Mouse (Mus musculus) E14TG2a.4 (cell line): Measurements from ENCODE around the gene Zfp872.
"Not testable (repeated sequence)": the region's sequence is repeated elsewhere in the genome, so short reads cannot be mapped to it uniquely, and the experiment has no call there.

Experiments used
- H3K27me3 ChIP-seq: 2 replicates; pipeline ENCODE4 v1.6.1; 2014; ENCODE audit warnings: low read length, control low read depth; ENCODE audit not compliant: insufficient read depth
- H3K36me3 ChIP-seq: 2 replicates; pipeline ENCODE4 v1.6.1; 2014; ENCODE audit warnings: low read length, control low read depth; ENCODE audit not compliant: insufficient read depth
- H3K4me1 ChIP-seq: replicated peaks from 2 replicates; pipeline ENCODE4 v1.6.1; 2014; ENCODE audit warnings: low read depth, low read length, control low read depth
- H3K4me3 ChIP-seq: replicated peaks from 2 replicates; pipeline ENCODE4 v1.5.1; 2014; ENCODE audit warnings: mild to moderate bottlenecking, low read length
- H3K9me3 ChIP-seq: 2 replicates; pipeline ENCODE4 v1.6.1; 2014; ENCODE audit warnings: low read length, control low read depth
- CTCF ChIP-seq: conservative IDR thresholded peaks from 2 replicates; pipeline ENCODE4 v1.5.1; 2014; ENCODE audit warnings: low read length
- NANOG ChIP-seq: IDR thresholded peaks from 2 replicates; pipeline ENCODE4 v1.6.1; 2014; ENCODE audit warnings: borderline replicate concordance, low read length, mixed read lengths
- POU5F1 ChIP-seq: IDR thresholded peaks from 2 replicates; pipeline ENCODE4 v1.6.1; 2014; ENCODE audit warnings: low read length, borderline replicate concordance

Zfp872 gene

DNA sequence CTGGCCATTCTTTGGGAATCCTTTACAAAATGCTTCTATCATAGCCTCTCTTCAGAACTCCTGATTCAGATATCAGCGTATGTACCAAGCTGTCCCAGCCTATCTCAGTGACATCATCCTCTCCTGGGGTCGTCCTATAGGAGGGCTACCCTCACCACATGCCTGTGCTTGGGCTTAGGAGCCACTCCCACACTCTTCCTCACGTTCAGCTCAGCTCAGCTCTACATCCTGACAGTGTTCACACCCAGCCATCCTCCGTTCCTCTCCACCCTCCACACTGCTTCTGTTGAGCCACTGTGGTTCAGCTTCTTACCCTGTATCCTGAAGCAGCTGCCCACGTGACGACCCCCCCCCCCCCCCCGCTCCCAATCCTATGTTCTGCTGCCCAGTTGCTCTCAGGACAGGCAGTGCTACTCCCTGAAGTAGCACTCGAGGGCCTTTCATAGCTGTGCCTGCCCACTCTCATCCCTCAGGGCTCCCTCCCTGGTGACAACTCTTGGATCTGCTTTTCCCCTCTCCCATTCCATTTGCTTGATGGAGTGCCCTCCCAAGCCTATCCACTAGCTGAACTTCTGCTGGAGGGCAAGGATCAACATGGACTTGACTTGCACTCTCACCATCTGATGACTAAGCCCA lies 30.1 kb downstream of the Zfp872 start:
- TF ChIP-seq CTCF = no peak
- TF ChIP-seq NANOG = no peak
- TF ChIP-seq POU5F1 = no peak
- Histone ChIP-seq H3K4me1 (peaks cover 31% of the 10 kb centered on the region), H3K9me3 (peaks cover 5% of the 10 kb centered on the region; the same call in 1 of the 2 replicates), H3K4me3 (no peak overlapping the region), H3K36me3 (no peaks in the 10 kb centered on the region), H3K27me3 (peaks cover 19% of the 10 kb centered on the region)

DNA sequence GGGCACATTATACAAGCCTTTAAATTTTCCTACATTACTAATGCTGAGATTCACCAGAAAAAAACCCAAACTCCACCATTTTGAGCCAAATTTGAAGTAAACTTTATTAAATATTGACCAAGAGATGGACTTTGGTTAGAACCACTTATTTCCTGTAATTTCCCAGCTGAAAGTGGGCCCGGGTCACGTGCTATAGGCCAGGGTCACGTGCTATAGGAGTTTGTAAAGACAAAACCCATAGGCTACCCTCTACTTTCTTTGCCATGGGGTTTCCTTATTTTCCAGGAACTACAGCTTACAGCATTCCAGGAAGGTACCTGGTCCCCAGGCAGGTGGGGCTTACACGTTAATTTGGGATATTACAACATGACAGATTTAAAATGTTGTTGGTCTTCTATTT lies 36.2 kb downstream of the Zfp872 start:
- Histone ChIP-seq H3K9me3 (peaks cover 12% of the 10 kb centered on the region), H3K4me1 (peaks cover 7% of the 10 kb centered on the region), H3K4me3 (no peak overlapping the region), H3K36me3 (peaks cover 9% of the 10 kb centered on the region; the same call in 1 of the 2 replicates), H3K27me3 (peaks cover 10% of the 10 kb centered on the region; the same call in 1 of the 2 replicates)
- TF ChIP-seq NANOG (no peak), CTCF (no peak), POU5F1 (no peak)

DNA sequence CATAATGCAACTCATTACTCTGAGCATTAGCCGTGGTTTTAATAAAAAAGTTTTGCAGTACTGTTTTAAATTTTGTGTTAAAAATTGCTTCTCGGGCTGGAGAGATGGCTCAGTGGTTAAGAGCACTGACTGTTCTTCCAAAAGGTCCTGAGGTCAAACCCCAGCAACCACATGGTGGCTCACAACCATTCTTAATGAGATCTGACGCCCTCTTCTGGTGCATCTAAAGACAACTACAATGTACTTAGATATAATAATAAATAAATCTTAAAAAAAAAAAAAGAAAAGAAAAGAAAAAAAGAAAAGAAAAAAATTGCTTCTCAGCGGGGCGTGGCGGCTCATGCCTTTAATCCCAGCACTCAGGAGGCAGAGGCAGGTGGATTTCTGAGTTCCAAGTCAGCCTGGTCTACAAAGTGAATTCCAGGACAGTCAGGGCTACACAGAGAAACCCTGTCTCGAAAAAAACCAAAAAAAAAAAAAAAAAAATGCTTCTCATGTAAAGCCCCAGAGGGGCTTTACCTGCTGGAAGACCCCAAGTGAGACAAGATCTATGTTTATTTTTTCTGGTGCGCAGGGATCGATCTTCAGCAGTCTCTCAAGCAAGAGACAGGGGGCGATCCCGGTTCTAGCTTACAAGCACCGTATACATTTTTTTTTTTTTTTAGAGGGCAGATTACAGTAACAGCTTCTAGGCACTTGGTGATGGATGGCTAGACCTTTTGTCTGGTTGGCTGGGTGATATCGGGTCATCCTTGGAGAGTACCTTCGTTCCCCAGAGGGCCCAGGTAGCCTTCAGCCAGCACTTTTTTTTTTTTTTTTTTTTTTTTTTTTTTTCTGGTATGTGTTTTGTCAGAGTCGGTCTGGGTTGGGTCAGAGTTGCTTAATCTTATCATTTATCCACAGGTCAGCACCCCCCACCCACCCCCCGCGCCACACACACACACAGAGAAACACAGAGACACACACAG lies 36.9 kb downstream of the Zfp872 start:
- Histone ChIP-seq H3K27me3 (peaks cover 9% of the 10 kb centered on the region; the same call in 1 of the 2 replicates), H3K36me3 (peaks cover 12% of the 10 kb centered on the region; the same call in 1 of the 2 replicates), H3K4me1 (peaks cover 13% of the 10 kb centered on the region), H3K4me3 (peak overlapping the region; percentile 92), H3K9me3 (peaks cover 13% of the 10 kb centered on the region)
- no peak for TF ChIP-seq POU5F1
- TF ChIP-seq NANOG = no peak
- peak; percentile 21 for TF ChIP-seq CTCF

DNA sequence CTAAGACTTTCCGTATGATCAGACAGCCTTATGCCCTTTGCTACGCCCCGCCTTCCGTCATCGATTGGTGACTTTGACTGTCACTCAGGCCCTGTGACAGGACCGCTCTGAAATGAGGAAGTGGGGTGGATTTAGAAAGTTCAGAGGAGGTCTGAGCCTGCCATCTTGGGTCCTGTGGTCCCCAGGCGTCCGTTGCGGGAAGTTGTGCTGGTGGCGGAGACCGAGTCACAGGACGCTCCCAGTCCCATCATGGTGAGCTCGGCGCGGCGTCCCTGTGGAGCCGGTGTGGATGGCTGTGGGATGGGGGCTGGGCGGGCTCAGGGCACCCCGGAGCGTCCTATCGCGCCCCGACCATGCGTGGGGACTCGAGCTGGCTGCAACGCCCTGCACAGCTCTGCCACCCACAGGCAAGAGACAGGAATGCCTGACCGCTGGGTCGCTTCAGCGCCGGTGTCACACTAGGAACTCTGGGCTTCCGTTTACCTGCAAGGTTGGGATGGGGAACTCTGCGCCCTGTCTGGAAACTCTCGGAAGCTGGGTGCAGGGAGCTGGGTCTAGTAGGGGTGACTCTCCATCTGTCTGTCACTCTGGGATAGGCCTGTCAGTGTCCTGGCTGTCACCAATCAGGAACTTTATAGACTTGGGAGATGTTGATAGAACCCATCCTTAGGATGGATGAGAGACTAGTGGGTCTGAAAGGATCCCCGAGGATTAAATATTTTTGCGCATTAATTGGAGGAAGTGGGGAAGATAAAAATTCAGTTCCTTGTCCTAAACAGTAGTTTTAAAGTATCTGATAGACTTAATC lies 37.9 kb downstream of the Zfp872 start, which contains the start of gene Zfp809:
Gene Zfp809, plus strand, starts transcription at position 134 of the 808 bp plus-strand sequence.
- Histone ChIP-seq H3K36me3 (peaks cover 17% of the 10 kb centered on the region), H3K9me3 (peaks cover 13% of the 10 kb centered on the region), H3K4me1 (peaks cover 22% of the 10 kb centered on the region), H3K27me3 (peaks cover 2% of the 10 kb centered on the region; the same call in 1 of the 2 replicates), H3K4me3 (peak within 1 kb of the TSS; percentile 92)
- TF ChIP-seq NANOG = no peak
- TF ChIP-seq CTCF = no peak; the same call in 1 of the 2 replicates
- no peak for TF ChIP-seq POU5F1

DNA sequence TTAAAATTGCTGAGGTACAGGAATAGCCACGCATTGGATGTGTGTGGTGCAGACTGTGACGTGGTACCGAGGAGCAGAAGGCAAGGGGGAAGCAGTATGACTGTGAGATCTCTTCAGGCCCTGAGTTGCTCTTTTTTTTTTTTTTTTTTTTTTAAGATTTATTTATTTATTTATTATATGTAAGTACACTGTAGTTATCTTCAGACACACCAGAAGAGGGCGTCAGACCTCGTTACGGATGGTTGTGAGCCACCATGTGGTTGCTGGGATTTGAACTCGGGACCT lies 38.4 kb downstream of the Zfp872 start:
- peak overlapping the region; percentile 92 for H3K4me3 ChIP-seq
- peaks cover 19% of the 10 kb centered on the region for H3K36me3 ChIP-seq
- peaks cover 13% of the 10 kb centered on the region for H3K9me3 ChIP-seq
- H3K27me3 ChIP-seq = not testable (repeated sequence)
- H3K4me1 ChIP-seq = peaks cover 27% of the 10 kb centered on the region

DNA sequence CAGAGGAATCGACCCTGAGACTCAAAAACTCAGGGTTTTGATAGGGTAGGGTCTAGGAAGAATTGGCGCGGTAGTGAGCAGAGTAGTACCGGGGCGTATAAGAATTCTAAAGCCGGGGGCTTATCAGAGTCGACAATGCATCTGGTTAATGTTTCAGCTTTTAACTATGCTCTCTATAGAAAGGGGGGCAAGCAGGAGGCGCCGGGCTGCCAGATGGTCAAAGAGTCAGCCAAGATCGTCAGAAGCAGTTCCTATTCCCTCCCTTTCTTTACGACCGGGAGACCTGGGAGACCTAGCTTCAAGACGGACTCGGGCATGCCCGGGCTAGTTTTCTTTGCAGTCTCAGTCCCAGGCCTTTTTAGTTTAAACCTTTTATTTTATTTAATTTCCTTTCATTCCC lies 39.0 kb downstream of the Zfp872 start:
- Histone ChIP-seq H3K4me1 (peaks cover 32% of the 10 kb centered on the region), H3K27me3 (no peaks in the 10 kb centered on the region), H3K36me3 (peaks cover 22% of the 10 kb centered on the region), H3K4me3 (peak overlapping the region; percentile 92), H3K9me3 (peaks cover 13% of the 10 kb centered on the region)
- TF ChIP-seq CTCF (no peak), POU5F1 (no peak), NANOG (no peak)

DNA sequence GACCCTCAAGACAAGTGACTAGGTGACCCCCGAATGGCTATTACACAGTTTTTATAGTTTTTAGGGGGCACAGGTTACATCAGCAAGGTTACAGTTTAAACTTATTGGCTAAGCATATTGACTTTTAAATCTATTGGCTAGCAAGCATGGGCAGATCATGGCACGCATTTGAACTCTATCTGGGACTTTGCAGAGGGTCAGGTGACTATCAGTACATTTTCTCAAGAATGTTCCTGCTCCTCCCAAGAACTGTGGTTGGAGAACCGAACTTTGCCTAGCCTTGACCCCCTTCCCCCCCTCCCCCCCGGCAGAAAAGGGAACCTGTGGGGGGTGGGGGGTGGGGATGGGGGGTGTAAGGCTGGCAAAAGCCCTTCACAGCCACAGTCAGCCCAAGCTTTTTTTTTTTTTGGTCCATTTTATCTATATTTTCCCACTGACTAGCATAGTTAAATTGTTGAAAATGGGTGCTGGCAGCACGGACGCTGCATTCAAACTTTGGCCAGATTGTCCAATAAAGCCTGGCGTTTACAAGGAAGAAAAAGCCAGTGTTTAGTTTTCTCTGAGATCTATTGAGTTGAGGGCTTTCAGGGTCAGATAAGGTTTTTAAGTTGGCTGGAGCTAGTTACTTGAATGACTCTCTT lies 41.6 kb downstream of the Zfp872 start:
- peaks cover 41% of the 10 kb centered on the region for H3K4me1 ChIP-seq
- H3K9me3 ChIP-seq = peaks cover 13% of the 10 kb centered on the region
- no peaks in the 10 kb centered on the region for H3K27me3 ChIP-seq
- H3K4me3 ChIP-seq = no peak overlapping the region
- peaks cover 35% of the 10 kb centered on the region for H3K36me3 ChIP-seq
- no peak for TF ChIP-seq POU5F1
- no peak for TF ChIP-seq CTCF
- no peak for TF ChIP-seq NANOG

DNA sequence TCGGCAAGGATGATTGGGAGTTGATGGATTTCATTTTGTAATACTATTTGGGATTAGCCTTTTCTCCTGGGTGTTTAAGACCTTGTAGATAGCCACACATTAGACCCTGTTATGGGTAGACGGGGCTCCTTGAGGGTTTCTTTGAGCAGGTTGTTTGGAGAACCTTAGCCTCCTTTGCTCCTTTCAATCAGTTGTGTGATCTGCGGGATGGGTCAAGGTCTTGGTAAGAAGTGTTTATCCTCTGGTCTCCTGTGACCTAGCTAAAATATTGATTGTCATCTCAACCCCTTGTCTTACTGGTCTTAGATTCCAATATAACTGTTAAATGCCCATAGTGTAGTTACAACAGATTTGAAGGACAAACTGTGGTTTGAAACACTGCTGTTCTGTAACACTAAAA lies 42.2 kb downstream of the Zfp872 start:
- Histone ChIP-seq H3K4me1 (peaks cover 43% of the 10 kb centered on the region), H3K4me3 (no peak overlapping the region), H3K9me3 (peaks cover 13% of the 10 kb centered on the region), H3K27me3 (no peaks in the 10 kb centered on the region), H3K36me3 (peaks cover 39% of the 10 kb centered on the region)
- no peak for TF ChIP-seq CTCF
- no peak for TF ChIP-seq NANOG
- no peak for TF ChIP-seq POU5F1
